Mouse (Mus musculus) layer of hippocampus, adult 9-10 months (tissue): ENCODE measurements around the gene Eml1.
"Not testable (repeated sequence)": the region's sequence is repeated elsewhere in the genome, so short reads cannot be mapped to it uniquely, and the experiment has no call there.

Experiments used
- DNase-seq: peaks from one replicate; pipeline ENCODE4 v3.0.0; 2022; ENCODE audit warnings: low spot score

Gene Eml1

DNA sequence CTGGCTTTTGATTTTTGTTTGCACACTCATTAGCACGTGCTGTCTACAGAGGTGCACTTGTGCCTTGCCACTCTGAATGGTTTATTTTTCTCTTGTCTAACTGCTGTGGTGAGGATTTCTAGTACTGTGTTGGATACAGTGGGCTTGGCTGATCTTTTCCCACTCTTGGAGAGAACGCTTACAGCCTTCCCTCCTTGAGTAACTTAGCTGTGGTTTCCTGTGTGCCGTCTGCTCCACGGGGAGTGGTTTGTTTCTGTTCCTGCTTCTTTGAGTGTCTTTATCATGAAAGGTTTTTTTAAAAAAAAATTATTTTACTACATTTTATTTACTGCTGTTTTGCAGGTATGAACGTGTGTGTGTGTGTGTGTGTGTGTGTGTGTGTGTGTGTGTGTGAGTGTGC, 108.0 kb downstream of the Eml1 start:
- DNase-seq: no peak

- DNase-seq: no peak
These were observed 110.1 kb downstream of the Eml1 start for GRCm38 (mm10) chr12:108480704-108481365.

DNA sequence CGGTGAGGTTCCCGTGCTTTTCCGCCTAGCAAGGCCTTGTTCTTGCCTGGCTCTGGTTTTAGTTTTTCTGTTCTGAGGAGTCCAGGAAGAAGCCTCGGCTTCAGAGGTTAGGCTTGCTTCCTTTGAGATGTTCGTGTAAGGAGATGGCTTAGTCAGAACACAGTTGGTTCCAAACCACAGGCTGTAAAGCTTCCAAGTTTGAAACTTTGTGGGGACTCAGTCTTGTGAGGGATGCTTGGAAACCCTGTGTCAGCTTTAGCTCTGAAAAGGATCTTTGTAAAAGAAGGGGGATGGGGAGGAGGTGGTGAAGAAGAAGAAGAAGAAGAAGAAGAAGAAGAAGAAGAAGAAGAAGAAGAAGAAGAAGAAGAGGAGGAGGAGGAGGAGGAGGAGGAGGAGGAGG, 118.3 kb downstream of the Eml1 start:
- no peak for DNase-seq

GRCm38 (mm10) chr12:108489741-108490140, 119.0 kb downstream of the Eml1 start:
- no peak for DNase-seq

DNA sequence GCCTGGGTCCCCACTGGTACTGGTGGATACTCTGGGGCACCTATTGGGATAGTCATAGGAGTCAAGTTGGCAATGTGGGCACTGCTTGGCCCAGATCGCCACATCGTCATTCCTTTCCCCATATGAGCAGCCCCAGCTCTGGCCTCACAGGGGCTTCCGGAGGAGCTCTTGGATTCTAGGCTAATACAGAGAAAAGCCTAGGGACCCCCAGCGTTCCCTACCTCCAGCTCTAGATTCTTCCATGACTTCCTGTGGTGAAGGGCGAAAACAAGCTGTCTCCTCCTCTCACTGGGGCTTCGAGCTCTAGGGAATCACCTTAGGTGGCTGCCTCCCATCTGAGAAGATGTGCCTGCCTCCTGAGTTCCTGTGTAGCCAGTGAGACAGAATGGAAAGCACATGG, 119.6 kb downstream of the Eml1 start:
- no peak for DNase-seq

DNA sequence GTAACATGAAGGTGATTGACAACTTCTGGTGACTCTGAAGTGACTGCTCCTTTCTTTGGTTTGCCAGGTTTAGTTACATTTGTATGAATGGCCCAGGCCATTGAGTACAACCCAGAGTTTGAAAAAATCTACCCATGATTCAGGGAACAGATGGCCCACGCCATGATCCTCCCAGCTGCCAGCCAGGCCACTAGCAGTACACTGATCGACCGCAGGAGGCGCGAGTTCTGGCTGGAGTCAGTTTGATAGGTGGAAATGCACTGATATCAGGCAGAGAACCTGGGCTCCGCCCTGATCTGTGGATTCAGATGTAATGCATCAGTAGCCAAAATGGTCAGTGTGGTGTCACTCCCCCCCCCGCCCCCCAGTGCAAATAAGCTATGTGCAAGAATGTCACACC, 120.2 kb downstream of the Eml1 start:
- DNase-seq: no peak

- peak; percentile 50 for DNase-seq
These were observed 123.3 kb downstream of the Eml1 start for GRCm38 (mm10) chr12:108494011-108494541.

- DNase-seq: no peak
These were observed 124.9 kb downstream of the Eml1 start for GRCm38 (mm10) chr12:108495455-108496235.

- no peak for DNase-seq
These were observed 132.3 kb downstream of the Eml1 start for GRCm38 (mm10) chr12:108503064-108503463.

DNA sequence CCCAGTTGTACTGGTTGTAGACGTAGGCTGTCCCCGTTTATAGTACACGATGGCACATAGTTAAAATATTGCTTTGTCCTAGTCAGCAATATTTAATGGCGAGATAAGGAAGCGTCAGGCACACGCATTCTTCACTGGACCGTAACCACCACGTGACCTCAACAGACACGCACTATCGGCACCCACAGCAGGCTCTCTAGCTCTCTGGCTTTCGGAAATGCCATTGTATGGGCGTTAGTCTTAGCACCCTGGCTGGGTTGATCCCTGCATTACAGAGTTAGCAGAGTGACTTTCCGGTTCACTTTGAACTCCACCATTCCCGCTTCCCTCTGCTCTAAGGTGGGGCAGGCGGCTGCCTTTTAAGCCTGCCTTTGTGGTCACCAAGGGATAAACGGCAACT, 132.8 kb downstream of the Eml1 start:
- DNase-seq: no peak

DNA sequence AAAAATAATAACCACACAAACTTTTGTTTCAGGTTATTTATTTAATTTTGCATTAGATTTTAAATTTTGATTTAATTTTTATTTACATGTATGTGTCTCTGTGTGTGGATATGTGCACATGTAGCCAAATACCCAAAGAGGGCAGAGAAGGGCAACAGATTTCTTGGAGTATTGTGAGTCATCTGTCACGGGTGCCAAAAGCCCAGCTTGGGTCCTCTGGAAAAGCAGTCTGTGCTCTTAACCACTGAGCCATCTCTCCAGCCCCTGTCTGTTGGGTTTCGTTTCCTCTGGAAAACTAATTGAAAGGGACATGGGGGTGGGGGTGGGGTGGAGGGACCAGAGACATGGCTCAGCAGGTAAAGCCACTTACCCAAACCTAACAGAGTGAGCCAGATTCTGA, 135.1 kb downstream of the Eml1 start:
- DNase-seq: no peak

GRCm38 (mm10) chr12:108507046-108507445, 136.3 kb downstream of the Eml1 start:
- not testable (repeated sequence) for DNase-seq

GRCm38 (mm10) chr12:108510571-108510970, 139.8 kb downstream of the Eml1 start:
- no peak for DNase-seq

DNA sequence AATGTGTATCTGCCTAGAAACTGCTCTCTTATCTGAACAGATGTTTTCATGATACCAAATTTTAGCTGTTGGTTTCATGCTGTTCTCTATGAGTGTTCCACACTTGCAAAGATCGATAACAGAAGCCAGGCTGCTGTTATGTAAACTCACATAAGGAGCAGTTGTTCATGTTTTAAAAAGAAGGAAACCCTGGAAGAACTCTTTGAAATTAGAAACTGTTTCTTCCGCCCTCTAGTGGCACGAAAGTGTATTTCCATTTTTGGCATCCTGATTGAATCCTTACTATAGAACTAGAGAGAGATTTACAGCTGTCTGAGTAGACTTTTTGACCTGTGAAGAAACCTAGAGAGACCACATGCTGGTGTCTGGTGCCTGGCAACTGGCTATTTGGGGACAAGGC, 140.3 kb downstream of the Eml1 start:
- DNase-seq: peak; percentile 45

GRCm38 (mm10) chr12:108515464-108515863, 144.7 kb downstream of the Eml1 start:
- DNase-seq: no peak

DNA sequence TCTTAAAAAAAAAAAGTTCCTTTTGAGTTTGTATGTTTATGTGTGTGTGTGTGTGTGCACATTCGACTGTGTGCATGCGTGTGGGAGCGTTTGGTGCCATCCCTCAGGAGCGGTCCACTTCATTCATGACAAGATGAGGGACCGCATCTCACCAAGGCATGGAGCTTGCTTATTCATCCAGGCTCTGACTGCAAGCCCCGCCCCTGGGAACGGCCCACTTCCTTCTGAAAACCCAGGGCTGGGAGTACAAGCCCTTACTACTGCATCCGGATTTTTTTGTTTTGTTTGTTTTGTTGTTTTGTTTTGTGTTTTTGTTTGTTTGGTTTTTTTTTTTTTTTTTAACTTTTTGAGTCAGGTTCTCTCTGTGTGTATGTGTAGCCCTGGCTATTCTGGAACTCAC, 148.6 kb downstream of the Eml1 start:
- no peak for DNase-seq

- peak; percentile 44 for DNase-seq
These were observed 158.5 kb downstream of the Eml1 start for GRCm38 (mm10) chr12:108529214-108529613.

DNA sequence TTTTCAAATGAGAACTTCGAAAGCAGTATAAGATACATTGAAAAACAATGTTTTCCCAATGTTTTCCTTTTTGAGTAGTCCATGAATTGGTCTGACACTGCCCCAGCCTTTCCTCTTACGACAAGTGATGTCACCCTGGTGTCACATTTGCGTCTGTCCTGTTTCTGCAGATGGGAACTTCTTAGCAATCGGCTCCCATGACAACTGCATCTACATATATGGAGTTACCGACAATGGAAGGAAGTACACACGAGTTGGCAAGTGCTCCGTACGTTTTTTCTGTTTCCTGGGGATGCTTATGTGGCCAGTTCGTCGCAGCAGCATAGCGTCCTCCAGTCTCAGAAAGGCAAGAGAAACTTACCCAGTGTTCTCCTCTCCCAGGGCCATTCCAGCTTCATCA, 163.7 kb downstream of the Eml1 start:
- no peak for DNase-seq

GRCm38 (mm10) chr12:108536461-108536860, 165.7 kb downstream of the Eml1 start:
- DNase-seq: no peak

- DNase-seq: peak; percentile 43
These were observed 170.3 kb downstream of the Eml1 start for GRCm38 (mm10) chr12:108541088-108541487.

DNA sequence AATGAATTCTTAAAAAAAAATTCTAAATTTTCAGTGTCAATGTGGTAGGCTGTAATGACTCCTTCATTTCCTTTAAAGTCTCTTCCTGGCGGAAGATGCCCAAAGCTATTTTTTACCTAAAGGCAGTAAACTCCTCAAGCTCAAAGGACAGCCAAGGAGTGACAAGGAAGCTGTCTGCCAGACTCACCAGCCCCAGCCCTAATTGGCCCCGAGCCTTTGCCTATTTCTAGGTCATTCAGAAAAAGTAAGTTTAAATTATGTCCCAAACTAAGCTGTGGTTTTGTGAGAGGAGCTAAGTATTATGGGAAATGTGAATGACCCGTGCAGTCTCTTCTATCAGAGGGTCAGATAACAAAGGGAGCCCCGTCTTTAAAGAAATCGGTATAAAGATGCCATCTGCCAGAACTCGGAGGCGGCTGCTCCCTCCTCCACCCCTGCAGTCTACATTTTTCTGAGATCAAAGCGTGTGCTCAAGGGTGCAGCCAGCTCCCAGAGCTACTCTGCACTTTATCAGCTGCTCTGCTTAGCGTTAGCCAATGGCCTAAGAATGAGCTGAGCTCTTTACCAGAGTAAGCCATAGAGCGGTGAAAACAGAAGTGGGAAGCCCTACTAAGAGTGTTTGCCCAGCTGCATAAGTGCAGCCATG, 175.9 kb downstream of the Eml1 start:
- DNase-seq: no peak

GRCm38 (mm10) chr12:108547251-108547875, 176.6 kb downstream of the Eml1 start:
- no peak for DNase-seq
